Mouse (Mus musculus): ENCODE measurements around the gene P2rx6. TPM values are rescaled to one million over a fixed set of nuclear protein-coding genes. Genes with fewer than 3 reads are reported as not detected.

P2rx6 gene
- polyA plus RNA-seq, 1 experiment from 2014 or later: 0.33 TPM

Other genes starting within 250 kb of the P2rx6 start
- gene Serpind1, start 230.5 kb upstream of the P2rx6 start, polyA plus RNA-seq (2016; fragmentation: Nextera tagmentation; extraction: Ambion mirVana): 0.29 and 0.54 TPM in 2 replicates
- 13.0 and 14.0 TPM in 2 replicates for gene Snap29, start 155.9 kb upstream of the P2rx6 start, polyA plus RNA-seq (2016; fragmentation: Nextera tagmentation; extraction: Ambion mirVana)
- gene Pi4ka, start 155.6 kb upstream of the P2rx6 start, polyA plus RNA-seq (2016; fragmentation: Nextera tagmentation; extraction: Ambion mirVana): 44.8 and 50.2 TPM in 2 replicates
- gene Crkl, start 109.9 kb upstream of the P2rx6 start, polyA plus RNA-seq (2016; fragmentation: Nextera tagmentation; extraction: Ambion mirVana): 88.9 and 92.2 TPM in 2 replicates
- 0.45 and 0.55 TPM in 2 replicates for gene Aifm3, start 72.3 kb upstream of the P2rx6 start, polyA plus RNA-seq (2016; fragmentation: Nextera tagmentation; extraction: Ambion mirVana)
- gene Lztr1, start 53.2 kb upstream of the P2rx6 start, polyA plus RNA-seq (2016; fragmentation: Nextera tagmentation; extraction: Ambion mirVana): 104 and 111 TPM in 2 replicates
- gene Thap7, start 30.7 kb upstream of the P2rx6 start, polyA plus RNA-seq (2016; fragmentation: Nextera tagmentation; extraction: Ambion mirVana): 72.0 and 75.6 TPM in 2 replicates
- gene Lrrc74b, start 638 bp upstream of the P2rx6 start, polyA plus RNA-seq (2016; fragmentation: Nextera tagmentation; extraction: Ambion mirVana): not detected in 2 replicates
- 2.7 and 2.9 TPM in 2 replicates for gene Slc7a4, start 21.3 kb downstream of the P2rx6 start, polyA plus RNA-seq (2016; fragmentation: Nextera tagmentation; extraction: Ambion mirVana)
- 50.6 and 52.1 TPM in 2 replicates for gene Smpd4, start 57.5 kb downstream of the P2rx6 start, polyA plus RNA-seq (2016; fragmentation: Nextera tagmentation; extraction: Ambion mirVana)
- gene Ccdc74a, start 84.6 kb downstream of the P2rx6 start, polyA plus RNA-seq (2016; fragmentation: Nextera tagmentation; extraction: Ambion mirVana): 8.2 and 11.9 TPM in 2 replicates
- 43.2 and 44.2 TPM in 2 replicates for gene Med15, start 171.0 kb downstream of the P2rx6 start, polyA plus RNA-seq (2016; fragmentation: Nextera tagmentation; extraction: Ambion mirVana)
- gene Klhl22, start 197.7 kb downstream of the P2rx6 start, polyA plus RNA-seq (2016; fragmentation: Nextera tagmentation; extraction: Ambion mirVana): 87.7 and 88.5 TPM in 2 replicates
- 41.0 and 46.3 TPM in 2 replicates for gene Scarf2, start 235.4 kb downstream of the P2rx6 start, polyA plus RNA-seq (2016; fragmentation: Nextera tagmentation; extraction: Ambion mirVana)